Mouse (Mus musculus) limb, embryonic 10.5 days (tissue): ENCODE measurements at regions not wholly inside any gene's neighbourhood (a gene's known extent, or its start where the extent isn't known, plus 50 kb on each side); places are given as distances from the start of the nearest gene placed in this dataset.
A peak's percentile ranks its signal among the peaks of the same experiment; 100 is the strongest.

Source experiments
- DNase-seq: peaks from one replicate; pipeline ENCODE4 v3.0.0-alpha.2; 2017; ENCODE audit warnings: low spot score
- H3K27ac ChIP-seq: fragments of 300-500 bp; sonication (generic); 2 replicates; pipeline ENCODE4 v1.5.1; 2016; ENCODE audit warnings: mild to moderate bottlenecking
- H3K27me3 ChIP-seq: fragments of 300-500 bp; sonication (generic); 2 replicates; pipeline ENCODE4 v1.6.1; 2016; ENCODE audit warnings: low read depth, mild to moderate bottlenecking; ENCODE audit not compliant: poor library complexity, severe bottlenecking
- H3K36me3 ChIP-seq: fragments of 300-500 bp; sonication (generic); 2 replicates; pipeline ENCODE4 v1.6.1; 2016; ENCODE audit warnings: mild to moderate bottlenecking, moderate library complexity
- H3K4me1 ChIP-seq: fragments of 300-500 bp; sonication (generic); 2 replicates; pipeline ENCODE4 v1.6.1; 2016
- H3K4me3 ChIP-seq: fragments of 300-500 bp; sonication (generic); 2 replicates; pipeline ENCODE4 v1.5.1; 2016; ENCODE audit warnings: mild to moderate bottlenecking, moderate library complexity
- H3K9me3 ChIP-seq: fragments of 300-500 bp; sonication (generic); replicated peaks from 2 replicates; pipeline ENCODE4 v1.6.1; 2016; ENCODE audit warnings: mild to moderate bottlenecking
- WGBS: fragments of 180-500 bp; shearing (Covaris S2); methylation state at CpG from one replicate; pipeline ENCODE4 v1.1.7; 2016; 5-methylcytosine and 5-hydroxymethylcytosine counted together

DNA sequence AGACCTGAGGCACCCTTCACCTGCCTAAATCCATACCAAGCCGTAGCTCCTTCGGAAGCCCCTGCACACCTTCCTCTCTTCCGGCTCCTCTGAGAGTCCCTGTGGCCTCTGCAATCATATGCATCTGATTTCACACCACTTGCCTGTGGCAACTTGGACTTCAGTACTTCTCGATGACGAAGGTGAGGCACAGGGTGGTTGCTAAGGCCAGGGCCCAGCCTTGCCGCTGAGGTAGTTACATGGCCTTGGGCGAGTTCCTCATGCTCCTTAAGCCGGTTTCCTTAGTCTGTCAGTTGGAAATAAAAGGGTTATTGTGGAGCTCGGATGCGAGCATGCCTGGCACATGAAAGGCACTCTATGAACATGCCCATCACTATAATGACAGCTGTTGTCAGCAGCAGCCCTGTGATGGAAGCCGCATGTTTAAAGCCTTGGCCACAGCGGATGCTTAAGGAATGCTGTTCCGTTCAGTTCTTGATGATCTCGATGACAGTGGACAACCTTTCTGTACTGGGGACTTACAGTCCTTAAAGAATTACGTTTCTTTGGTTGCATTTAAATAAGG, 162.0 kb upstream of the Zfp703 start:
- H3K36me3 ChIP-seq = no peaks in the 10 kb centered on the region
- peaks cover 68% of the 10 kb centered on the region for H3K27me3 ChIP-seq
- 84% methylated on average over 15 of the region's 15 CpGs for WGBS
- H3K4me1 ChIP-seq = peaks cover 23% of the 10 kb centered on the region
- H3K27ac ChIP-seq = no peak overlapping the region
- no peaks in the 10 kb centered on the region for H3K9me3 ChIP-seq
- no peak overlapping the region for H3K4me3 ChIP-seq
- DNase-seq = no peak

DNA sequence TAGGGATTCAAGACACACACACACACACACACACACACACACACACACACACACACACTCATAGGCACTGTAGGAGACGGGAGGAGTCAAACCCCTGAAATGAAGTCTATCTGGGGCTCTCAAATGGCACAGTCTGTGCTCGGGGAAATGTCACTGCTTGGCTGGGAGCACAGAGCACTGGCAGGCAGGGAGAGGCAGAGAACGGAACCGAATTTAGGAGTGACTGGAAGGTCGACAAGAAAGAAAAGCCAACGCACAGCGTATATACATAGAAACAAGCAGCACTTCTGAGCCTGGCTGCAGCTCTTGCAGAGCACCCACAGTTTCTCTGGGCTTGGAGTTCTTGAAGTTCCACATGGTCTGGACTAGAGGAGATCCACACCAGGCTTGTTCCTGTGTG, 160.1 kb upstream of the Zfp703 start:
- H3K27me3 ChIP-seq = peaks cover 64% of the 10 kb centered on the region
- H3K36me3 ChIP-seq = no peaks in the 10 kb centered on the region
- 77% methylated on average over 7 of the region's 7 CpGs for WGBS
- H3K9me3 ChIP-seq = no peaks in the 10 kb centered on the region
- no peak overlapping the region for H3K27ac ChIP-seq
- no peak for DNase-seq
- no peak overlapping the region for H3K4me3 ChIP-seq
- peaks cover 5% of the 10 kb centered on the region for H3K4me1 ChIP-seq

DNA sequence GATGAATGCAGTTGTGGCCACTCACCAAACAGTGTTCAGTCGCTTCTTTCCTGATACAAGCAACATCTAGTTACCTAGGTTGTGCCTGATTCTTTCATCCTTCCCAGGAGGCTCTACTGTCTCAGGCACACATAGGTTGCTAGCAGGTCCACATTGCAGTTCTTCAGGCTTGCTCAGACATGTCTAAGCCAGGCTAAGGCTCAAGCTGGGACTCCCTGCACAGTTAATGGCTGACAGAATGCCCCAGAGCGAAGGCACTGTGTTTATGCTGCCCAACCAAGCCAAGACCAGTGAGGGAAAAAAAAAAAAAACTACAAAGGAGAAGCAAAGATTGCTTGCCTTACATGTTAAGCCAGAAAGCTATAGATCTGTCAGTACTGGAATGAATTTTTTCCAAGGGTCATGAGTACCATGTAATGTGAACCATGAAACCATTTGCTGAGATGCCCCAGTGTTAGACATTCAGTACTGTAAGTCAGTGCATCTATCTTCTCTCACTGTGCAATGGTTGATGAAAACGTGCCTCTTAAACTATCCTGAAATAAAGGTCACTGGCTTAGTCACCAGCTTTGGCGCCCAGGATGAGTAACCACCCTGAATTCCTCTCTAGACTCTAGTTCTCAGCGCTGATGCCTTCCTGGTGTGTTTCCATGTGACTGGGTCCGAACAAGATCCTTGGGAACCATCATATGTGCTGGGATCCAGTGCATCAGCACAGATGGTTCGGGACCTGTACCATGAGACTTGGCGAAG, 152.8 kb upstream of the Zfp703 start:
- Histone ChIP-seq H3K27me3 (peaks cover 47% of the 10 kb centered on the region), H3K36me3 (no peaks in the 10 kb centered on the region), H3K4me1 (peaks cover 22% of the 10 kb centered on the region), H3K27ac (no peak overlapping the region), H3K9me3 (no peaks in the 10 kb centered on the region), H3K4me3 (no peak overlapping the region)
- DNase-seq = no peak
- WGBS = 87% methylated on average over 8 of the region's 8 CpGs

DNA sequence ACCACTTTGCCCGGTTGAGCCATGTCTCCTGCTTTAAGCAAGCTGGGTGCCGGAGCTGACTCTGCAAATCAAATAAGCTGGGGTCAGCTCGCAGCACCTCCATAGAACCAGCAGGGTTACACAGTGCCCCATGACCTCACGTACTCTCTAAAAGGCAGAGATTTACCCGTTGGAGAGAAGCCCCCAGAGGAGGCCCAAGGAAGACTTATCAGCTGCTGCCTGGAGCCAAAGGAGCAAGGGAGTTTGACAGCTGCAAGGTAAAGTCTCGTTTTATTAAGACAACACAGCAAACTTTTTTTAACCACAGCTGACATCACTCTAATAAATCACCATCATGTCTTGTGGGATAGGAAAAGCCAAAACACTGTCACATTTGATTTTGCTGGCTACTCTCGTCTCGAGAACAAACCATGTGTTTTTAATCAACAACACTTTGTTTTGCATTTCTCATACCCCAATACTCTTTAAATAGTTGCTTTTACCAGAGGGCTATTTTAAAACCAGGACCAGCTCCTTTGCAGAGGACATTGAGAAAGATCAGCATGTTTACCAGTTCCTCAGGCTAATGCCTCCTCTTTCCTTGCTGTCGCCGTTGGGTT, 148.7 kb upstream of the Zfp703 start:
- Histone ChIP-seq H3K4me1 (peaks cover 60% of the 10 kb centered on the region), H3K27ac (no peak overlapping the region)
- 15% methylated on average over 10 of the region's 10 CpGs for WGBS

DNA sequence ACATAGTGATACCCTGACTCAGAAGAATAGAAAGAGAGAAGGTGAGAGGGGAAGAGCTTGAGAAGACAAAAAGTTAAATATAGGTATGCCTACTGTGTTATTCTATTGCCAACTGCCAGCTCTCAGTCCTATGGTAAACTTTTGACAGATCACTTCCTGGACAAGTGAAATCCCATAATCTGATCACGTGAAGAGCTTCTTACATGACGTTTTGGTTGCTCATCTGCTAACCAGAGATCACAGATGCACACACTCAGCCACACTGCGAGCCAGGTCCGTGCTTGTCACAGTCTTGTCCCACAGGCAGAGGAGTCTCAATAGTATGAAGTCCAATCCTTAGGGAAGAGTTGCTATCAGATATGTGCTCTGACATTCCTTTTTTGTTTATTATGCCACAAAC, 147.8 kb upstream of the Zfp703 start:
- no peak overlapping the region for H3K27ac ChIP-seq
- H3K9me3 ChIP-seq = no peaks in the 10 kb centered on the region
- peaks cover 69% of the 10 kb centered on the region for H3K4me1 ChIP-seq
- WGBS = 85% methylated on average over 4 of the region's 4 CpGs
- no peak for DNase-seq
- no peaks in the 10 kb centered on the region for H3K36me3 ChIP-seq
- no peak overlapping the region for H3K4me3 ChIP-seq
- peaks cover 57% of the 10 kb centered on the region for H3K27me3 ChIP-seq

More for the DNA sequence above, 148.7 kb upstream of the Zfp703 start:
- Histone ChIP-seq H3K27me3 (peaks cover 57% of the 10 kb centered on the region), H3K4me3 (no peak overlapping the region), H3K36me3 (no peaks in the 10 kb centered on the region), H3K9me3 (no peaks in the 10 kb centered on the region)
- peak; percentile 53 for DNase-seq

DNA sequence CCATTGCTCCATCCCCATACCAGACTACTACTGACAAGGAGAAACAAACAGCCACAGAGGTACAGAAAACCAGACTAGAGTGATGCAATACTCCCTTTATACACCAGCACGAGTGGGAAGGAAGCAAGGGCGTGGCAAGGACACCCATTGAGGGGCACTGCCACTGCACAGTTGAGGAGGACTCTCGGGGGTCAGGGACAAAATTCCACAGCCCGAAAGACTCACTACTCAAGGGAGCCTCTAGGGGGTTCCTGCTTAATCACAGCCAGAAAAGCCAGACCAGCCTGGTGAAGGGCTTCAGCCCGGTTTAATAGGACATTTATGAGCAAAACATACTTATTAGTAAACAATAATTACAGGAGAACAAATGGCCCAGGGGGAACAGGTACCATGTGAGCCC, 146.0 kb upstream of the Zfp703 start:
- peak overlapping the region; percentile 33; the same call in 1 of the 2 replicates for H3K27ac ChIP-seq
- 18% methylated on average over 5 of the region's 5 CpGs for WGBS
- no peaks in the 10 kb centered on the region for H3K9me3 ChIP-seq
- peak; percentile 46 for DNase-seq
- no peaks in the 10 kb centered on the region for H3K36me3 ChIP-seq
- H3K27me3 ChIP-seq = peaks cover 53% of the 10 kb centered on the region
- no peak overlapping the region for H3K4me3 ChIP-seq
- H3K4me1 ChIP-seq = peaks cover 88% of the 10 kb centered on the region

DNA sequence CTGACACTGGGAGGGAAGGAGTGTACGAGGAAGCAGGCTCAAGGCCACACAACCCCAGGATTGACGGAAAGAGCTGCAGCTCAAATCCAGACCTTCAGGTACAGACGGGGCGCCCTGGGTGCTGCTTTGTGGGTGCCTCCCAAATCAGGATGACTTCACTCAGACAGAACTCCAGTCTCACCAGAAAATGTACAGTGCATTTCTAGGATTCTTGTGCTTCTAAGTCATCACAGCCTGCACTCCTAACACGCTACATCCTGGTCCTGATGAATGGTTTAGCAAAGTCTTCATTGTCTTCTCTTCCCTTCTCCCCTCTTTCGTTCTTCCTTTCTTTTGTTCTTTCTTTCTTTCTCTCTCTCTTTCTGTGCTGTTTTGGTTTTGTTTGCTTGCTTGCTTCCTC, 145.3 kb upstream of the Zfp703 start:
- Histone ChIP-seq H3K4me3 (no peak overlapping the region), H3K9me3 (no peaks in the 10 kb centered on the region), H3K36me3 (no peaks in the 10 kb centered on the region), H3K27me3 (peaks cover 57% of the 10 kb centered on the region), H3K4me1 (peaks cover 94% of the 10 kb centered on the region), H3K27ac (no peak overlapping the region)
- peak; percentile 35 for DNase-seq
- 64% methylated on average over 6 of the region's 6 CpGs for WGBS

DNA sequence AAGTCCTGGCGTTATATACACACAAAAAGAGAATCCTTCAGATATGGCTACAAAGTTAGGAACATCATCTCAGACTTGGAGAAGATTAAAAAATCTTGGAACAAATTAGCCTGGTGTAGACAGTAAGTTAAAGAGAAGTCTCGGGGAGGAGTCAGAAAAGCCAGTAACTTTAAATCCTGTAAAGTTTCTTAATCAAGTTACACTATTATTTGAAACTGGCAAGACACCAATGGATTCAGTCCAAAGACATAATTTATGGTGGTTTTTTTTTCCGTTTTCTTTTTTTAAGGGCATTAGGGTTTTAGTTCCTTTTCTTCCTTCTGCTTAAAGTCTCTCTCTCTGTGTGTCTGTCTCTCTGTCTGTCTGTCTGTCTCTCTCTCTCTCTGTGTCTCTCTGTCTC, 144.6 kb upstream of the Zfp703 start:
- Histone ChIP-seq H3K36me3 (no peaks in the 10 kb centered on the region), H3K4me1 (peaks cover 98% of the 10 kb centered on the region), H3K27ac (peak overlapping the region; percentile 74; the same call in 1 of the 2 replicates), H3K27me3 (peaks cover 57% of the 10 kb centered on the region), H3K9me3 (no peaks in the 10 kb centered on the region), H3K4me3 (no peak overlapping the region)
- DNase-seq = no peak
- WGBS = 76% methylated on average over 3 of the region's 3 CpGs

DNA sequence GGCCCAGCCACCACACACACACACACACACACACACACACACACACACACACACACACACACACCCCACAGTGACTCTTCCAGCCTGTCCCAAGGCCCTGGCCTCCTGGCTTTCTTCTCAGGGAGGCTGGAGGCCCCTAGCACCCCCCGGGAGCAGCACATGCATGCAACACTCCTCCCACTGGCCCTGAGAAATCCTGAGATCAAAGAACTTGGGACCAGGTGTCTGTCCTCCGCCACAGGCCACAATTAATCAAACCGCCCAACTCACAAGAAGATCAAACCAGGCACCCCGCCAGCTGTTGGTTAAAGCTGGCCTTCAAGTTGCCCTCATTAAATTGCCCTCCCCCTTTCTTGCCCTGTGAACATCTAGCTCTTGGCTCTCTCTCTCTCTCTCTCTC, 143.8 kb upstream of the Zfp703 start:
- no peak overlapping the region for H3K4me3 ChIP-seq
- no peaks in the 10 kb centered on the region for H3K36me3 ChIP-seq
- H3K27me3 ChIP-seq = peaks cover 62% of the 10 kb centered on the region
- H3K27ac ChIP-seq = peak overlapping the region; percentile 74
- H3K9me3 ChIP-seq = no peaks in the 10 kb centered on the region
- under 1% methylated on average over 4 of the region's 4 CpGs for WGBS
- peak; percentile 94 for DNase-seq
- H3K4me1 ChIP-seq = peaks cover 94% of the 10 kb centered on the region

DNA sequence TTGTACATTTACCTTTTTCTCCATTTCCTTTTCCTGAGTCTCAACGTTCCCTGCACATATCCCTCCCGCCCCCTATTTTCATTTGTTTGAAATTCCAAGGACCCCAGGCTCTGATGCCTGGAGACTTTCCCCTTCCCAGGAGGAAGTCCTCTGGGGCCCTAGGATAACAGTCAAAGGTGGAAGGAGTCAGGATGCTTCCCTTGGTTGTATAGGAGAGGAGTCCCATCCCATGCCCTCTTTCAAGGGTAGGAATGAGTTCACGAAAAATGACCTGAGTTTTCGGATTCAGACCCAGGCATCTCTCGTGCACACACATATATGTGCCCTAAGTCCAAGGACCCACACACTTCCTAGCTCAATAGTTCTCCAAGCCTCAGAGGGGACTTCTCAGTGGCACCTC, 143.3 kb upstream of the Zfp703 start:
- Histone ChIP-seq H3K36me3 (no peaks in the 10 kb centered on the region), H3K9me3 (no peaks in the 10 kb centered on the region), H3K27ac (peak overlapping the region; percentile 56), H3K4me3 (no peak overlapping the region), H3K27me3 (peaks cover 66% of the 10 kb centered on the region), H3K4me1 (peaks cover 89% of the 10 kb centered on the region)
- 24% methylated on average over 5 of the region's 5 CpGs for WGBS
- DNase-seq = no peak

DNA sequence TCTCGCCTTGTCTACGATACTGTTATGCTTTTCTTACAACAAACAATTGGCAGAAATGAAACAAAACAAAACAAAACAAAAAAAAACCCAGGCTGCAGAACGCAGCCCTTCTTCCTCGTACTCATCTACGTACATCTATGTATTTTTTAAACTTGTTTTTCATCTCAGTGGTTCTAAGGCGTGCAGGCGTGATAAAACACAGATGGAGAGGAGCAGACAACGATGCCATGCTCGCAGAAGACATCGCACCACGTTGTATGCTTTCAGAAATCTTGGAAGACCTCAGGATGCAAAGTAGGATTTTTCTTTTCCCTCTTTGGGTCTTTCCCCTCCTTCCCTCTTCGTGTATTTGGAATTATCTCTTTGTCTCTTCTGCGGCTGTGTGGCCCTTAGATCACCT, 142.5 kb upstream of the Zfp703 start:
- Histone ChIP-seq H3K36me3 (no peaks in the 10 kb centered on the region), H3K27me3 (peaks cover 64% of the 10 kb centered on the region), H3K9me3 (no peaks in the 10 kb centered on the region), H3K4me1 (peaks cover 82% of the 10 kb centered on the region), H3K4me3 (0 out of 2 replicates have a peak overlapping the region, but pooled peaks have one; percentile 13), H3K27ac (peak overlapping the region; percentile 64; the same call in 1 of the 2 replicates)
- no peak for DNase-seq
- WGBS = 58% methylated on average over 13 of the region's 13 CpGs

DNA sequence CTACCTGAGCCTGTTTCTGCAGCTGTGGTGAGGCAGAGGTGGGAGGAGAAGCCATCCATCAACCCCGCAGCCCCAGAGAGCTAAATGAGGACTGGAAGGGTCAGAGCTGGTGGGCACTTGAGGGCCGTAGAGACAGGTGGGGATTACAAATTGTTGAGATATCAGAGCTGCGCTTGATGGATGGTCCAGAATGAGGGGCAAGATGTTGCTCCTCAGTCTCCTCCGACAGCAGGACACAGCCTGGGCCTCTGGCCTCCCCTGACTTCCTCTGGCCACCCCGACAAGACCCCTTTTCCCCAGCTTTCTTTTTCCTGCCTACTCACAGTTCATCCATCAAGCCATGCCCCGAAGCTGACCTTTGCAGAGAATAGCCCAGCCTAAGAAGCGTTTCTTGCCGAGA, 142.0 kb upstream of the Zfp703 start:
- DNase-seq = peak; percentile 59
- peak overlapping the region; percentile 13; the same call in 1 of the 2 replicates for H3K4me3 ChIP-seq
- peak overlapping the region; percentile 64; the same call in 1 of the 2 replicates for H3K27ac ChIP-seq
- peaks cover 84% of the 10 kb centered on the region for H3K4me1 ChIP-seq
- H3K9me3 ChIP-seq = no peaks in the 10 kb centered on the region
- H3K27me3 ChIP-seq = peaks cover 59% of the 10 kb centered on the region
- WGBS = 6% methylated on average over 8 of the region's 8 CpGs
- H3K36me3 ChIP-seq = no peaks in the 10 kb centered on the region

DNA sequence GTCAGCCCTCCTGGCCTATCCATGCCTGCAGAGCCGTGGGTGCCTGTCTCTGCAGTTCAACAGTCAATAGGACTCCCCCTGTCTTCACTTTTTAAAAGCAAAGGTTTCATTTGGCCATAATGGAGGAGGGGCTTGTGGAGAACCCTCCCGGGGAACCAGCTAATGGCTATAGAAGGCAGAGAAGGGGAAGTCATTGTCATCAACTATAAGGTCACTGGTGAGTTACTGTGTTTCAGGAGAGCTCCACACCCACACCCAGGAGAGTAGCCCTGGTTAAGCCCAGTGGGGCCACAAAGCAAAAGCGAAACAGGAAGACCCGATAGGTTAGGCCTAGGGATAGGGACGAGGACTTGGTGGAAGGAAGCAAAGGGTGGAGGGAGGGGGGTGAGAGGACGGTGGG, 141.5 kb upstream of the Zfp703 start:
- Histone ChIP-seq H3K4me1 (peaks cover 84% of the 10 kb centered on the region), H3K9me3 (no peaks in the 10 kb centered on the region), H3K36me3 (no peaks in the 10 kb centered on the region), H3K27me3 (peaks cover 54% of the 10 kb centered on the region), H3K27ac (peak overlapping the region; percentile 64), H3K4me3 (peak overlapping the region; percentile 13; the same call in 1 of the 2 replicates)
- WGBS = 39% methylated on average over 6 of the region's 6 CpGs
- DNase-seq = peak; percentile 33
